10 mouse cellular contexts compared by ENCODE assay signal in genomic region chr7:74408601-74409323, GRCm38 (mm10).
A peak's percentile ranks its signal among the peaks of the same experiment; 100 is the strongest.
DNase-seq lines count a peak whose midpoint lies in the region; ATAC-seq and TF ChIP-seq lines count a peak whose summit lies in the region.
"Had no signal": no experiment of that assay in that cellular context is flagged by ENCODE, and none has a peak within 500 bp of the region (broad histone marks: within the 10 kb centered on the region; RNA-seq: fewer than 3 reads in every experiment).

No protein-coding gene starts in this region.

- no peaks in the 10 kb centered on the region for H3K9me3 ChIP-seq in midbrain, embryonic 14.5 days (ENCODE audit: control insufficient read depth, low read length)
- no peaks in the 10 kb centered on the region for H3K9me3 ChIP-seq in midbrain, embryonic 10.5 days (replicated peaks)
- H3K9me3 ChIP-seq: liver, embryonic 12.5 days; neural tube, embryonic 15.5 days had no signal

- H3K79me2 ChIP-seq in myocyte (ENCODE audit: control insufficient read depth, insufficient read depth): no peaks in the 10 kb centered on the region

- intact Hi-C loops in heart, postnatal 10 days (cut with DNase I): no loop called here

- no peak overlapping the region for H3ac ChIP-seq in myocyte (ENCODE audit: control insufficient read depth, insufficient read length)

- H3K27ac ChIP-seq in midbrain, embryonic 14.5 days (replicated peaks; ENCODE audit: low read depth, low read length): no peak overlapping the region
- H3K27ac ChIP-seq in midbrain, embryonic 10.5 days (replicated peaks): no peak overlapping the region
- H3K27ac ChIP-seq: liver, embryonic 12.5 days; neural tube, embryonic 15.5 days had no signal

- ATAC-seq in cerebellum, adult (ENCODE audit: insufficient number of reproducible peaks, low FRiP score, low TSS enrichment): peak; percentile 53; the same call in 1 of the 2 replicates
- no peak for ATAC-seq in midbrain, embryonic 14.5 days (ENCODE audit: low FRiP score, low TSS enrichment)
- ATAC-seq: liver, embryonic 12.5 days had no signal

- TF ChIP-seq POLR2A in myocyte (IDR thresholded peaks at IDR 0.05; ENCODE audit: insufficient read length, low read depth): no peak

- H3K27me3 ChIP-seq in midbrain, embryonic 14.5 days (ENCODE audit: control insufficient read depth, insufficient read depth, low read length): no peaks in the 10 kb centered on the region
- no peaks in the 10 kb centered on the region for H3K27me3 ChIP-seq in midbrain, embryonic 10.5 days (ENCODE audit: low read depth, poor library complexity, severe bottlenecking)
- no peaks in the 10 kb centered on the region for H3K27me3 ChIP-seq in myocyte (ENCODE audit: control insufficient read depth, insufficient read depth, insufficient read length)
- H3K27me3 ChIP-seq: liver, embryonic 12.5 days; neural tube, embryonic 15.5 days had no signal

- no peak overlapping the region for H3K4me3 ChIP-seq in midbrain, embryonic 14.5 days (replicated peaks; ENCODE audit: low read depth, low read length)
- no peak overlapping the region for H3K4me3 ChIP-seq in midbrain, embryonic 10.5 days
- no peak overlapping the region for H3K4me3 ChIP-seq in myocyte
- H3K4me3 ChIP-seq: liver, embryonic 12.5 days; neural tube, embryonic 15.5 days had no signal

- H3K9ac ChIP-seq in midbrain, embryonic 14.5 days (replicated peaks; ENCODE audit: low read length): no peak overlapping the region
- H3K9ac ChIP-seq: liver, embryonic 12.5 days; neural tube, embryonic 15.5 days had no signal

- DNase-seq in cerebellum, postnatal 4 days (ENCODE audit: low spot score in 2 of 2): no peak
- DNase-seq in midbrain, embryonic 14.5 days: peak; percentile 8
- no peak for DNase-seq in midbrain, embryonic 10.5 days (ENCODE audit: low spot score)
- peak; percentile 68 to 77 for DNase-seq in heart, postnatal 10 days
- no peak for DNase-seq in frontal cortex, postnatal 10 days (ENCODE audit: low spot score in 2 of 2)
- no peak for DNase-seq in embryo, embryonic 10 days (ENCODE audit: low spot score)

- no peaks in the 10 kb centered on the region; the same call in 1 of the 2 replicates for H3K4me1 ChIP-seq in midbrain, embryonic 14.5 days (ENCODE audit: control insufficient read depth, insufficient read depth, low read length)
- H3K4me1 ChIP-seq in midbrain, embryonic 10.5 days: peaks cover 12% of the 10 kb centered on the region
- H3K4me1 ChIP-seq: liver, embryonic 12.5 days had no signal

- no peak overlapping the region for H3K4me2 ChIP-seq in midbrain, embryonic 14.5 days (ENCODE audit: low read length)
- H3K4me2 ChIP-seq in myocyte (ENCODE audit: low read depth): peak overlapping the region; percentile 58
- H3K4me2 ChIP-seq: liver, embryonic 12.5 days; neural tube, embryonic 15.5 days had no signal

- WGBS in midbrain, embryonic 14.5 days: 57% methylated on average over 13 of the region's 13 CpGs
- 68% methylated on average over 13 of the region's 13 CpGs for WGBS in midbrain, embryonic 10.5 days

- no peaks in the 10 kb centered on the region for H3K36me3 ChIP-seq in midbrain, embryonic 14.5 days (ENCODE audit: control insufficient read depth, insufficient read depth, low read length)
- no peaks in the 10 kb centered on the region for H3K36me3 ChIP-seq in midbrain, embryonic 10.5 days
- no peaks in the 10 kb centered on the region for H3K36me3 ChIP-seq in myocyte (ENCODE audit: control insufficient read depth, insufficient read depth)
- H3K36me3 ChIP-seq: liver, embryonic 12.5 days; neural tube, embryonic 15.5 days had no signal

TF ChIP-seq in myocyte, 11 proteins besides CTCF, POLR2A, EP300 and RAD21:
- peak; percentile 51 to 96 (median 91) for TF ChIP-seq MYOD1 (IDR thresholded peaks at IDR 0.05; ENCODE audit: control insufficient read depth in 1 of 3, insufficient read length in 2 of 3, low read depth in 2 of 3)
- no peak for TF ChIP-seq E2F4 (IDR thresholded peaks at IDR 0.05; ENCODE audit: insufficient read depth)
- TF ChIP-seq MYOG (IDR thresholded peaks at IDR 0.05; ENCODE audit: control insufficient read depth in 1 of 3, insufficient read depth in 1 of 3, insufficient read length in 2 of 3, low read depth in 2 of 3): peak; percentile 14 to 86 (median 67)

Comparison
In these comparisons a context has a peak if more than half of its experiments do, and no peak if none do; other contexts are left out.
1. DNase-seq: peak in midbrain, embryonic 14.5 days (single experiment) and heart, postnatal 10 days (2 of 2); none in cerebellum, postnatal 4 days (0 of 2), midbrain, embryonic 10.5 days (single experiment), frontal cortex, postnatal 10 days (0 of 2) and embryo, embryonic 10 days (single experiment).